Comparison of ENCODE assay signal across 9 mouse cellular contexts in genomic region chr15:97534878-97535277, GRCm38 (mm10).
DNase-seq lines count a peak whose midpoint lies in the region; ATAC-seq and TF ChIP-seq lines count a peak whose summit lies in the region.
"Had no signal": no experiment of that assay in that cellular context is flagged by ENCODE, and none has a peak within 500 bp of the region (broad histone marks: within the 10 kb centered on the region; RNA-seq: fewer than 3 reads in every experiment).

No protein-coding gene starts in this region.

- DNase-seq in layer of hippocampus, adult 11-12 months (ENCODE audit: low spot score): peak; percentile 6
- DNase-seq in layer of hippocampus, adult 2 months (ENCODE audit: low spot score in 2 of 2): no peak
- peak; percentile 8 for DNase-seq in T-cell, adult 2 months (ENCODE audit: low spot score)
- DNase-seq in right cerebral cortex, postnatal 10 days (ENCODE audit: low spot score in 2 of 2): peak; percentile 44 to 62
- DNase-seq: gastrocnemius, postnatal 10 days; kidney, adult 9 months had no signal

- no peaks in the 10 kb centered on the region for H3K36me3 ChIP-seq in hindbrain, embryonic 16.5 days (ENCODE audit: control insufficient read depth, insufficient read depth, low read length)
- no peaks in the 10 kb centered on the region for H3K36me3 ChIP-seq in heart, embryonic 11.5 days (ENCODE audit: control insufficient read depth, insufficient read depth, low read length)

- peaks cover 4% of the 10 kb centered on the region; the same call in 1 of the 2 replicates for H3K4me1 ChIP-seq in hindbrain, embryonic 16.5 days (ENCODE audit: control insufficient read depth, insufficient read depth, low read depth, low read length)
- no peaks in the 10 kb centered on the region for H3K4me1 ChIP-seq in heart, embryonic 11.5 days (ENCODE audit: control insufficient read depth, insufficient read depth, low read length)

- peak; percentile 42; the same call in 1 of the 2 replicates for ATAC-seq in hindbrain, embryonic 16.5 days
- ATAC-seq in granulocyte monocyte progenitor cell, adult 5-6 weeks (replicated peaks; ENCODE audit: poor library complexity, severe bottlenecking): no peak
- ATAC-seq in heart, embryonic 11.5 days (replicated peaks; ENCODE audit: insufficient number of reproducible peaks, low FRiP score, low TSS enrichment): no peak

- WGBS in hindbrain, embryonic 16.5 days: 52% methylated on average over 5 of the region's 5 CpGs
- 72% methylated on average over 5 of the region's 5 CpGs for WGBS in heart, embryonic 11.5 days (ENCODE audit: insufficient replicate concordance)

- H3K27me3 ChIP-seq in hindbrain, embryonic 16.5 days (replicated peaks; ENCODE audit: control insufficient read depth, insufficient read depth, low read length): no peaks in the 10 kb centered on the region
- H3K27me3 ChIP-seq in heart, embryonic 11.5 days (ENCODE audit: control insufficient read depth, insufficient read depth, low read length): no peaks in the 10 kb centered on the region

- no peaks in the 10 kb centered on the region for H3K9me3 ChIP-seq in hindbrain, embryonic 16.5 days (ENCODE audit: control insufficient read depth, low read length)
- H3K9me3 ChIP-seq in heart, embryonic 11.5 days (replicated peaks; ENCODE audit: control insufficient read depth, low read length): no peaks in the 10 kb centered on the region

- no peak overlapping the region for H3K9ac ChIP-seq in hindbrain, embryonic 16.5 days (ENCODE audit: low read depth, low read length)
- no peak overlapping the region for H3K9ac ChIP-seq in heart, embryonic 11.5 days (ENCODE audit: low read depth, low read length)

- no peak for TF ChIP-seq CTCF in layer of hippocampus, adult 2 months (conservative IDR thresholded peaks at IDR 0.05)

- H3K27ac ChIP-seq in layer of hippocampus, adult 2 months: no peak overlapping the region
- peak overlapping the region; percentile 59; the same call in 1 of the 2 replicates for H3K27ac ChIP-seq in hindbrain, embryonic 16.5 days (ENCODE audit: low read depth, low read length)
- no peak overlapping the region for H3K27ac ChIP-seq in heart, embryonic 11.5 days (ENCODE audit: low read depth, low read length)

- no peak overlapping the region for H3K4me2 ChIP-seq in hindbrain, embryonic 16.5 days (ENCODE audit: low read length)
- H3K4me2 ChIP-seq in heart, embryonic 11.5 days: no peak overlapping the region

- no peak overlapping the region for H3K4me3 ChIP-seq in layer of hippocampus, adult 2 months
- no peak overlapping the region for H3K4me3 ChIP-seq in hindbrain, embryonic 16.5 days (ENCODE audit: low read length)
- no peak overlapping the region for H3K4me3 ChIP-seq in heart, embryonic 11.5 days (ENCODE audit: low read depth, low read length)

Comparison
In these comparisons a context has a peak if more than half of its experiments do, and no peak if none do; other contexts are left out.
1. DNase-seq: peak in layer of hippocampus, adult 11-12 months (single experiment), T-cell, adult 2 months (single experiment) and right cerebral cortex, postnatal 10 days (2 of 2); none in layer of hippocampus, adult 2 months (0 of 2).